Mouse (Mus musculus) cortical plate, adult 2 months (tissue): ENCODE data around the gene Padi4. TPM values are rescaled to one million over a fixed set of nuclear protein-coding genes. Genes with fewer than 3 reads are reported as not detected.

Source experiments
- H3K27ac ChIP-seq: fragments of 200-500 bp; 2 replicates; pipeline ENCODE4 v1.5.1; 2012; ENCODE audit warnings: low read length, control low read depth, inconsistent platforms; ENCODE audit not compliant: insufficient read depth
- H3K4me1 ChIP-seq: fragments of 200-500 bp; 2 replicates; pipeline ENCODE4 v1.6.1; 2011; ENCODE audit warnings: low read length; ENCODE audit not compliant: control insufficient read depth, insufficient read depth
- H3K4me3 ChIP-seq: fragments of 200-500 bp; 2 replicates; pipeline ENCODE4 v1.5.1; 2011; ENCODE audit warnings: mild to moderate bottlenecking, low read length, control low read depth; ENCODE audit not compliant: insufficient read depth
- CTCF ChIP-seq: fragments of 200-500 bp; IDR thresholded peaks from 2 replicates; pipeline ENCODE4 v1.5.1; 2011; ENCODE audit warnings: mild to moderate bottlenecking, control low read depth, low read length; ENCODE audit not compliant: insufficient read depth; ENCODE audit errors: extremely low read depth
- POLR2A ChIP-seq: fragments of 200-500 bp; IDR thresholded peaks from 2 replicates; pipeline ENCODE4 v1.6.1; 2011; ENCODE audit warnings: mild to moderate bottlenecking, low read length, control low read depth; ENCODE audit not compliant: insufficient read depth; ENCODE audit errors: extremely low read depth
- polyA plus RNA-seq: library from polyadenylated mRNA; depleted of rRNA; stranded (reverse); fragments of >200 nt; gene quantifications from 2 replicates; pipeline ENCODE4 v1.2.3, GENCODE M21; 2012

The Padi4 gene
- polyA plus RNA-seq, 1 experiment, result 0.31 TPM

- Histone ChIP-seq H3K27ac (0 out of 2 replicates have a peak overlapping the region, but pooled peaks have one; percentile 23), H3K4me3 (no peak overlapping the region), H3K4me1 (peaks cover 8% of the 10 kb centered on the region)
- TF ChIP-seq CTCF, result no peak
- no peak for TF ChIP-seq POLR2A
Measured at GRCm38 (mm10) chr4:140710781-140711180, 63.3 kb downstream of the Padi4 start.

GRCm38 (mm10) chr4:140709617-140710016 lies 64.4 kb downstream of the Padi4 start:
- no peak for TF ChIP-seq CTCF
- TF ChIP-seq POLR2A, result no peak
- Histone ChIP-seq H3K27ac (no peak overlapping the region), H3K4me3 (no peak overlapping the region), H3K4me1 (peaks cover 8% of the 10 kb centered on the region)

- H3K4me3 ChIP-seq, result no peak overlapping the region
- peaks cover 5% of the 10 kb centered on the region for H3K4me1 ChIP-seq
- no peak overlapping the region for H3K27ac ChIP-seq
- TF ChIP-seq POLR2A, result no peak
Measured at GRCm38 (mm10) chr4:140709111-140709510, 64.9 kb downstream of the Padi4 start.

GRCm38 (mm10) chr4:140708297-140708927 lies 65.6 kb downstream of the Padi4 start:
- TF ChIP-seq CTCF, result no peak
- TF ChIP-seq POLR2A, result no peak
- peaks cover 5% of the 10 kb centered on the region for H3K4me1 ChIP-seq
- no peak overlapping the region for H3K27ac ChIP-seq
- H3K4me3 ChIP-seq, result no peak overlapping the region

- TF ChIP-seq POLR2A (no peak), CTCF (no peak)
- peaks cover 3% of the 10 kb centered on the region for H3K4me1 ChIP-seq
Measured at GRCm38 (mm10) chr4:140707615-140708014, 66.4 kb downstream of the Padi4 start.

GRCm38 (mm10) chr4:140704166-140704565 lies 69.9 kb downstream of the Padi4 start:
- Histone ChIP-seq H3K4me1 (no peaks in the 10 kb centered on the region), H3K27ac (no peak overlapping the region), H3K4me3 (no peak overlapping the region)
- no peak for TF ChIP-seq CTCF
- no peak for TF ChIP-seq POLR2A

More at GRCm38 (mm10) chr4:140707615-140708014, 66.4 kb downstream of the Padi4 start:
- no peak overlapping the region for H3K27ac ChIP-seq
- H3K4me3 ChIP-seq, result no peak overlapping the region

- no peak overlapping the region; the same call in 1 of the 2 replicates for H3K4me3 ChIP-seq
Measured at GRCm38 (mm10) chr4:140703636-140704035, 70.4 kb downstream of the Padi4 start.

GRCm38 (mm10) chr4:140702611-140703327 lies 71.3 kb downstream of the Padi4 start:
- peak overlapping the region; percentile 51 for H3K4me3 ChIP-seq
- no peak for TF ChIP-seq CTCF
- no peak for TF ChIP-seq POLR2A
- no peaks in the 10 kb centered on the region for H3K4me1 ChIP-seq
- no peak overlapping the region for H3K27ac ChIP-seq

More at GRCm38 (mm10) chr4:140703636-140704035, 70.4 kb downstream of the Padi4 start:
- Histone ChIP-seq H3K4me1 (no peaks in the 10 kb centered on the region), H3K27ac (no peak overlapping the region)
- TF ChIP-seq CTCF, result no peak
- no peak for TF ChIP-seq POLR2A

- Histone ChIP-seq H3K4me1 (no peaks in the 10 kb centered on the region), H3K27ac (no peak overlapping the region), H3K4me3 (peak overlapping the region; percentile 51)
- TF ChIP-seq POLR2A, result no peak
- TF ChIP-seq CTCF, result no peak
Measured at GRCm38 (mm10) chr4:140701716-140702561, 72.1 kb downstream of the Padi4 start.
